Mouse (Mus musculus) embryo, embryonic 10 days (tissue): ENCODE measurements around the gene Map2k4.
A peak's percentile ranks its signal among the peaks of the same experiment; 100 is the strongest.

Experiments used
- DNase-seq: peaks from one replicate; pipeline ENCODE4 v3.0.0-alpha.2; 2015; ENCODE audit warnings: low spot score

Map2k4 gene

GRCm38 (mm10) chr11:65788154-65788553 is at the start of gene Map2k4:
Gene Map2k4, minus strand, starts transcription at chr11:65788297.
- peak; percentile 94 for DNase-seq

GRCm38 (mm10) chr11:65824556-65824955 is 36.5 kb upstream of the Map2k4 start:
- no peak for DNase-seq

DNA sequence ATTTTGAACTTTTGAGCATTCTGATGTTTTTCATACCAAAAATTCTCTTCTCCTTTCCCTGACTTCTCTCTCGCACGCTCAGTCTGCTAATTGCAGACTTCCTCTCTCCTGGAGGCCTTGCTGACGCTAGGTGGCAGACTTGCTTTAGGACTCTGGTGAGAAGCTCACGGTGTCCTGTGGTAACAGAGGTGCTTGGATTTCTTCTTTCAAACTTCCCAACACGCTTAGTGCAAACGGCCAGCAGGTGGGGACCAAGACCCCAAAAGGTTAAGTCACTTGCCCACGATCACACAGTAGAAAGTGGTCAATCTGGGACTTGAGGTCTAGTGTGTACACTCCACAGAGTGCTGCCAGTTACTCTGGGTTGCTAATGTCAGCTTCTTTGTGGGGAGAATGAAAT is 32.8 kb upstream of the Map2k4 start:
- DNase-seq, result peak; percentile 91

DNA sequence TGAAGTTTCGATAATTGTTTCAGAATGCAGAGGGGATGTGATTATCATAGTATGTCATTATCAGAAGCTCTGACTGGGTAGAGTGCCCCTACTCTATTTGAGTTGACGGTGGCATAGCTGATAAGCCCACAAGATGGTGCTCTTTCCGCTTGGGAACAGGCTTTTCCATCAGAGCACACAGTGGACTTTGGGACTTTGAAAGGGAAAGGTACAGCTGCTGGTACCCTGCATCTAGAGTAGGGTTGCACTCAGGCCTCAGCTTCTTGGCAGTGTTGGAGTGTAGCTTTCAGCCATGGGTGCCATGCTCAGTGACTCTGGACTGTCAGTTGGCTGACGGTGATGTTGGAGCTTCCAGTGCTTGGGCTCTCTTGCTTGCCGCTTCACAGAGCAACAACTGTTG is 32.2 kb upstream of the Map2k4 start:
- DNase-seq, result peak; percentile 57

DNA sequence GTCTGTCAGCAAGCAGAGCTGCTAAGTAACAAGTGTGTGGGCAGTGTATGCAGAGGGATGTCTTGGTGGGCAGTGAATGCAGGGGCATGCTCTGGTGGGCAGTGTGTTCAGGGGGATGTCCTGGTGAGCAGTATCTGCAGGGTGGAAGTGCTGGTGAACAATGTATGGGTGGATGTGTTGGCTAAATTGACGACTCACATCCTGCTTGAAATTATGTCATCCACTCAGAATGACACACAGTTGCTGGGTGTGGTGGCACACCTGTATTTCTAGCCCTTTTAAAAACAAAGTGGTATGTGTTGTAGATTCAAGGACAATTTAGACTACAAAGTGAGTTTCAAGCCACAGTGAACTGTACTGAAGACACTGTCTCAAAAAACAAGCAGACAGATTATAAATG is 30.1 kb upstream of the Map2k4 start:
- DNase-seq, result no peak

- DNase-seq, result no peak
Observed at GRCm38 (mm10) chr11:65816237-65816636, 28.1 kb upstream of the Map2k4 start.

DNA sequence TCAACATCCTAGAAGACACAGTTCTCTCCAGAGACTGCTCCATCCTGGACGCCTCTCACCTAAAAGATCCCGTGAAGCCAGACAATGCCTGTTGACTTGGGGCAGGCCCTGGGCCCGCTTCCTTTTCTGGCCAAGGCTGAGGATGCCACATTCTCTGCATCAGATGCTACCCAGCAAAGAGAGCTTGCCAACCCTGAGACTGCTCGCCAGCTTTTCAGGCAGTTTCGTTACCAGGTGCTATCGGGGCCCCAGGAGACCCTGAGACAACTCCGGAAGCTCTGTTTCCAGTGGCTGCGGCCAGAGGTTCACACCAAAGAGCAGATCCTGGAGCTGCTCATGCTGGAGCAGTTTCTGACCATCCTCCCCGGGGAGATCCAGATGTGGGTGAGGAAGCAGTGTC is 26.3 kb upstream of the Map2k4 start:
- no peak for DNase-seq

- DNase-seq, result no peak
Observed at GRCm38 (mm10) chr11:65812088-65812487, 24.0 kb upstream of the Map2k4 start.

DNA sequence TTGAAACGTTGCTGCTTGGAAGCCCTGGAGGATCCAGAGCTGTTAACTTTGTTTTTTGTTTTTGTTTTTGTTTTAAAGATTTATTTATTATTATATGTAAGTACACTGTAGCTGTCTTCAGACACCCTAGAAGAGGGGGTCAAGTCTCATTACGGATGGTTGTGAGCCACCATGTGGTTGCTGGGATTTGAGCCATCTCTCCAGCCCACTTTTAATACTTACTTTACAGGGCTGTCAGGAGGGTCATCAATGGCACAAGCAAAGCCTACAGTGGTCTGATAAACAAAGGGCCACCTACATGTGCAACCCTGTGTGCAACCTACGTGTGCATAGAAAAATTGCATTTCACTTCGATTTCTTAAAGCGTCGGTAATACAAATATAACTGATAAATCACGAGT is 19.5 kb upstream of the Map2k4 start:
- no peak for DNase-seq

- DNase-seq, result peak; percentile 91
Observed at GRCm38 (mm10) chr11:65806909-65807504, 18.9 kb upstream of the Map2k4 start, which contains the start of gene Zkscan6. Gene Zkscan6, plus strand, starts transcription at chr11:65807175.

DNA sequence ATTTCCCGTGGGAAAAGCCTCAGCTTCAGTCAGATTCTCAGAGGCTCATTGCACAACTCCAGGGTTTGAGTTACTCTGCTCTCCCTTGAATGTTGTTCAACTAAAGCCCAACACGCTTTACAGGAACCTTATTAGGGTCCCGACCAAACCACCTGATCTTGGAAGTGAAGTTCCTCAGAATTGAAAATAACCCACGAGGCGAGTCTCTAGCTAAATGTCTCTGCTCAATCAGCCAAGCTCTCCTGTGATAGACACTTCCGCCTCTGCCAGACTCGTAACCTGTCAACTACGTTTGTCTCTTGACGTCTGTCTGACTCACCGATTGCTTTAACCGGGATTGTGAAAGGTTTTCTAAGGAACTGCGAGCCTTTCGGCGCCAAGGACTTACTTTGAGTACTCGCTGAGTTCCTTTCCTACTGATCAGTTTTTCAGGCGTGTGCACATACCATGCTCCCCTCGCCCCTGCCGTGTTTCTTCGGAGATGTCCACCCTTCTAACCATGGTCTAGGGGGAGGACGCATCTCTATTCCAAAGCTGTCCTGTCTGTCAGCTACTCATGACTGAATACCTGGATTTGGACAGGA is 18.3 kb upstream of the Map2k4 start:
- peak; percentile 28 for DNase-seq

DNA sequence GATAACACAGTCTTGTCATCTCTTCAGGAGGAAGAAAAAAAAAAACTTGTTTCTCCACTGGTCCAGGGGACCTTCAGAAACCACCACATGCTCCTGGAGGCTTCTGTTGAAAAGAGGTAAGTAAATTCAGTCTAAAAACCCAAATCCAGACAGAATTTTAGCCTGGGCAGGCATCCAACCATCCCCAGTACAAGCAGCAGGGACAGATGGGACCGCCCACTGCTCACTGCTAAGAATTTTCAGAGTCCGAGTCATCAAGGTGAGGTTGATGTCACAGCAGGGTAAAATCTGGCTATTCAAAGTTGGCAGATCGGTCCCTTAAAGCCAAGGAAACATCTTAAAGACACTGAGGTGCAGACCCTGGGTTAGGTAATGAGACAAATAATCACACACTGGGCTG is 13.8 kb upstream of the Map2k4 start:
- DNase-seq, result no peak

- no peak for DNase-seq
Observed at GRCm38 (mm10) chr11:65795896-65796295, 7.8 kb upstream of the Map2k4 start.

DNA sequence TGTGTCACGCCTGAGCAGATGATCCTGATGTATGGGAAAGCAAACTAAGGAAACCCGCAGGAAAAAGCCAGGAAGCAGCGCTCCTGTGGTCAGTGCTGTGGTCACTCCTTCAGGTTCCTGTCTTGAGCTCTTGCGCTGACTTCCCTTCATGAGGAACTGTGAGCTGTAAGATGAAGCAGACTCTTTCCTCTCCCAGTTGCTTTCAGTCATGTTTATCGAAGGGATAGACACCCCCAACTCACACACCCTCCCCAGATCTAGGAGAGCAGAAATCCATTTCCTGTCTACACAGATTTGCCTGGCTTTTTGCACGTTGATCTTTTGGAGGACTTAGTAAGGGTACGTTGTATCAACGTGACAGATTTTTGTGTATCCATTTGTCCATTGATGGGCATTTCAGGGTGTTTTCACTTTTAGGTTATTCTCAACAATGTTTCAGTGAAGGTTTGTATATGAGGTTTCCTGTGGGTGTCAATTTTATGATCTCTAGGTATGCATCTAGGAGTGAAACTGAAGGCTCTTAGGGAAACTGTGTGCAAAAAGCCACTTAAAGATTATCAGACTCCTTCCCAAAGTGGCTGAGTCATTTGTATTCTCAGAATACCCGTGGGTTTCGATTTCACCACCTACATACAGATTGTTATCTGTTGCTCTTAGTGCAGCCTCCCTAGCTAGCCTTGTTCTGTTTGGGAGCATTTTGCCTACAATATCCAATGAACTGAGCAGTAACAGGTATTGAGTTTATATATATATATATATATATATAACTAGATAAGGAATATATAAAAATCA is 6.5 kb upstream of the Map2k4 start:
- no peak for DNase-seq

GRCm38 (mm10) chr11:65787421-65788151 is 511 bp downstream of the Map2k4 start:
- peak; percentile 32 for DNase-seq

GRCm38 (mm10) chr11:65786160-65786559 is 1.9 kb downstream of the Map2k4 start:
- no peak for DNase-seq

DNA sequence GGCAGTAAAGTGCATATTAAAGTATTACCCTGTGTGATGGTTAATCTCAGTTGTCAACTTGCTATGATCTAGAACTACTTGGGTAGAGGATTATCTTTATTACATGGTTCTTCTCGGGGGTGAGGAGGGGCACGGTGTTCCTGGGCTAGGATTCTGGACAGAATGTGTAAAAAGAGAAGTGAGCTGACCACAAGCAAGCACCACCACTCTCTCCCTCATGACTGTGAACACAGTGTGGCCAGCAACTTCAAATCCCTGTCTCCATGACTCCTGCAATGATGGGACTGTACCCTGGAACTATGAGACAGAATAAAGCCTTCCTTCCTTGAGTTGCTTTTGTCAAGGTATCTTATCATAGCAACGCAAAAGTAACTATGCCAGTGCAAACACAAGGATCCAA is 6.5 kb downstream of the Map2k4 start:
- no peak for DNase-seq

GRCm38 (mm10) chr11:65779578-65779977 is 8.5 kb downstream of the Map2k4 start:
- DNase-seq, result no peak

DNA sequence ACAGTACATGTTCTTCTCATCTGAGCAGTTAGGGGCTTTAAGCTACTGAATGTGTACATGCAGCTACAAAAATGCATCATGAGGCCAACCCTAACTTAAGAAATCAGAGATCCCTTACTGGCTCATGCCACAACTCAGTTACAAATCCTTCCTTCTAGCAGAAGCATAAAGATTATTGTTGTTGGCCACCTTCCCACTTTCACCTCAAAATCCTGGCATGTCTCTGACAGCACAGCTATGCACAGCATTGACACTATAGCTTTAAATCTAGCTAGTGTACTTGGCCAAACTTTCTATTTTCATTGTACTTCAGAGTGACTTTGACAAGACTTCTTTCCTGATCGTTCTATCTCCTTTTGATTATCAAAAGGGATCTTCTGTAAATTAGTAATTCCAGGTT is 9.0 kb downstream of the Map2k4 start:
- DNase-seq, result no peak

GRCm38 (mm10) chr11:65777810-65778209 is 10.3 kb downstream of the Map2k4 start:
- no peak for DNase-seq

- DNase-seq, result no peak
Observed at GRCm38 (mm10) chr11:65776906-65777611, 11.0 kb downstream of the Map2k4 start.
